25 mouse cellular contexts compared by ENCODE assay signal in the genomic region with DNA sequence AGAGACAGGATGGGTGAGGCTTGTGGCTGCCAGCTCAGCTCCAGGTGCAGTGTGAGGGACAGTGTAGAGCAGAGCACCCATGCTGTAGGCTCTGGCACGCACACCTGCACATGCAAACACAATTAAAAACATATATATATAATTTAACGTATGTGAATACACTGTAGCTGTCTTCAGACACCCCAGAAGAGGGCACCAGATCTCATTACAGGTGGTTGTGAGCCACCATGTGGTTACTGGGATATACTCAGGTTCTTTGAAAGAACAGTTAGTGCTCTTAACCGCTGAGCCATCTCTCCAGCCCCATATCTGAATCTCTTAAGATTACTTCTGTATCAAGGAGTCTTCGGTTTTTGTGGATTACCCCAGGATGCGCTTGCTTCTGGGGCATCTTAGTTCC. TPM values are rescaled to one million over a fixed set of nuclear protein-coding genes. Genes with fewer than 3 reads are reported as not detected.
DNase-seq lines count a peak whose midpoint lies in the region; ATAC-seq and TF ChIP-seq lines count a peak whose summit lies in the region.
"Had no signal": no experiment of that assay in that cellular context is flagged by ENCODE, and none has a peak within 500 bp of the region (broad histone marks: within the 10 kb centered on the region; RNA-seq: fewer than 3 reads in every experiment).

No protein-coding gene starts in this region.

- intact Hi-C loops in heart, adult 2 months (cut with DNase I), result loop anchor here (2.0 kb wide), 2 partner anchors 53 to 73 kb away; no protein-coding TSS in a partner anchor

- no peak overlapping the region for H3K4me2 ChIP-seq in heart, embryonic 11.5 days
- no peak overlapping the region for H3K4me2 ChIP-seq in liver, embryonic 13.5 days
- H3K4me2 ChIP-seq in liver, embryonic 12.5 days, result no peak overlapping the region
- H3K4me2 ChIP-seq: forebrain, embryonic 12.5 days; heart, embryonic 12.5 days; limb, embryonic 12.5 days; midbrain, embryonic 11.5 days; neural tube, embryonic 15.5 days had no signal

- WGBS in heart, adult 2 months, result 82% methylated on average over 5 of the region's 5 CpGs
- WGBS in heart, embryonic 11.5 days (ENCODE audit: insufficient replicate concordance), result 76% methylated on average over 5 of the region's 5 CpGs
- WGBS in liver, embryonic 13.5 days (ENCODE audit: insufficient replicate concordance), result 82% methylated on average over 5 of the region's 5 CpGs
- WGBS in liver, embryonic 12.5 days (ENCODE audit: insufficient replicate concordance), result 78% methylated on average over 5 of the region's 5 CpGs

- H3K27ac ChIP-seq in heart, adult 2 months, result no peak overlapping the region
- no peak overlapping the region for H3K27ac ChIP-seq in heart, embryonic 11.5 days (ENCODE audit: low read depth, low read length)
- no peak overlapping the region for H3K27ac ChIP-seq in liver, embryonic 13.5 days
- H3K27ac ChIP-seq in liver, embryonic 12.5 days, result no peak overlapping the region
- 0 out of 2 replicates have a peak overlapping the region, but pooled peaks have one; percentile 6 for H3K27ac ChIP-seq in ES-E14 (ENCODE audit: insufficient read depth, low read depth, low read length, poor library complexity, severe bottlenecking)
- H3K27ac ChIP-seq: forebrain, embryonic 12.5 days; limb, embryonic 12.5 days; macrophage; neural tube, embryonic 15.5 days had no signal

- TF ChIP-seq POLR2A in heart, adult 2 months (IDR thresholded peaks at IDR 0.05; ENCODE audit: insufficient read depth, low read depth, low read length), result no peak

- ATAC-seq in heart, embryonic 11.5 days (replicated peaks; ENCODE audit: insufficient number of reproducible peaks, low FRiP score, low TSS enrichment), result no peak
- ATAC-seq in liver, embryonic 13.5 days (ENCODE audit: low read depth), result peak; percentile 31; the same call in 1 of the 2 replicates
- no peak for ATAC-seq in liver, embryonic 12.5 days
- ATAC-seq: hindbrain, embryonic 16.5 days had no signal

- H3K79me2 ChIP-seq in heart, adult 2 months (replicated peaks; ENCODE audit: control insufficient read depth, insufficient read depth, low read length), result no peaks in the 10 kb centered on the region

- peak; percentile 17; the same call in 1 of the 2 replicates for TF ChIP-seq CTCF in heart, adult 2 months (IDR thresholded peaks at IDR 0.05)

- no peaks in the 10 kb centered on the region for H3K27me3 ChIP-seq in heart, adult 2 months (ENCODE audit: control insufficient read depth, insufficient read depth, low read length)
- no peaks in the 10 kb centered on the region for H3K27me3 ChIP-seq in heart, embryonic 11.5 days (ENCODE audit: control insufficient read depth, insufficient read depth, low read length)
- H3K27me3 ChIP-seq in liver, embryonic 13.5 days, result no peaks in the 10 kb centered on the region
- H3K27me3 ChIP-seq in liver, embryonic 12.5 days (replicated peaks), result no peaks in the 10 kb centered on the region
- H3K27me3 ChIP-seq: forebrain, embryonic 12.5 days; heart, embryonic 12.5 days; limb, embryonic 12.5 days; neural tube, embryonic 15.5 days had no signal

- no peak for DNase-seq in heart, adult 2 months
- no peak for DNase-seq in liver, embryonic 13.5 days
- no peak for DNase-seq in ES-E14 (ENCODE audit: low read depth, low spot score)
- DNase-seq in thymus, postnatal 14 days, result peak; percentile 49
- DNase-seq in right cerebral cortex, adult 18-20 months, result no peak
- no peak for DNase-seq in adrenal gland, adult 18-20 months (ENCODE audit: low spot score in 2 of 2)
- DNase-seq: adrenal gland, adult 2 months; cerebellum, adult 11 months; gastrocnemius, postnatal 36 days; heart, postnatal 36 days; kidney, adult 9 months; lung, adult 2 months; retina, postnatal 1 day had no signal

- TF ChIP-seq EP300 in heart, adult 2 months (IDR thresholded peaks at IDR 0.05; ENCODE audit: insufficient read depth, low read depth, low read length), result no peak

- no peaks in the 10 kb centered on the region for H3K36me3 ChIP-seq in heart, adult 2 months (ENCODE audit: control insufficient read depth, insufficient read depth, low read length)
- peaks cover 14% of the 10 kb centered on the region for H3K36me3 ChIP-seq in heart, embryonic 11.5 days (ENCODE audit: control insufficient read depth, insufficient read depth, low read length)
- H3K36me3 ChIP-seq in liver, embryonic 13.5 days, result peaks cover 50% of the 10 kb centered on the region
- H3K36me3 ChIP-seq in liver, embryonic 12.5 days, result peaks cover 55% of the 10 kb centered on the region
- H3K36me3 ChIP-seq in ES-E14 (ENCODE audit: control insufficient read depth, insufficient read depth, low read length, poor library complexity, severe bottlenecking), result peaks cover 21% of the 10 kb centered on the region

- H3K4me3 ChIP-seq in heart, adult 2 months, result no peak overlapping the region
- no peak overlapping the region for H3K4me3 ChIP-seq in heart, embryonic 11.5 days (ENCODE audit: low read depth, low read length)
- H3K4me3 ChIP-seq in liver, embryonic 13.5 days (replicated peaks), result no peak overlapping the region
- no peak overlapping the region for H3K4me3 ChIP-seq in liver, embryonic 12.5 days
- no peak overlapping the region for H3K4me3 ChIP-seq in ES-E14 (ENCODE audit: insufficient read depth in 1 of 2, low read depth in 1 of 2, low read length in 2 of 2, poor library complexity in 1 of 2, severe bottlenecking in 1 of 2)
- H3K4me3 ChIP-seq: forebrain, embryonic 12.5 days; heart, embryonic 12.5 days; limb, embryonic 12.5 days; neural tube, embryonic 15.5 days had no signal

- H3K9me3 ChIP-seq in heart, embryonic 11.5 days (replicated peaks; ENCODE audit: control insufficient read depth, low read length), result no peaks in the 10 kb centered on the region
- H3K9me3 ChIP-seq in liver, embryonic 13.5 days (replicated peaks), result no peaks in the 10 kb centered on the region
- no peaks in the 10 kb centered on the region for H3K9me3 ChIP-seq in liver, embryonic 12.5 days (replicated peaks)
- no peaks in the 10 kb centered on the region for H3K9me3 ChIP-seq in ES-E14 (ENCODE audit: control insufficient read depth, insufficient read depth, low read depth, low read length)
- H3K9me3 ChIP-seq: forebrain, embryonic 12.5 days; heart, embryonic 12.5 days; limb, embryonic 12.5 days; neural tube, embryonic 15.5 days had no signal

- no peak overlapping the region for H3K9ac ChIP-seq in heart, adult 2 months (ENCODE audit: low read depth, low read length)
- no peak overlapping the region for H3K9ac ChIP-seq in heart, embryonic 11.5 days (ENCODE audit: low read depth, low read length)
- no peak overlapping the region for H3K9ac ChIP-seq in liver, embryonic 13.5 days
- H3K9ac ChIP-seq in liver, embryonic 12.5 days, result no peak overlapping the region
- no peak overlapping the region for H3K9ac ChIP-seq in ES-E14 (ENCODE audit: insufficient read depth, low read depth, low read length, poor library complexity, severe bottlenecking)
- H3K9ac ChIP-seq: forebrain, embryonic 12.5 days; heart, embryonic 12.5 days; limb, embryonic 12.5 days; neural tube, embryonic 15.5 days had no signal

- in situ Hi-C loops in ES-E14 (cut with MboI; ENCODE audit: low sequenced_read_pairs in 2 of 2, unreplicated experiment in 2 of 2), result loop anchor here (5.0 kb wide), 2 partner anchors 72 to 77 kb away; no protein-coding TSS in a partner anchor

- no peaks in the 10 kb centered on the region for H3K4me1 ChIP-seq in heart, adult 2 months (ENCODE audit: control insufficient read depth, insufficient read depth, low read length)
- peaks cover 7% of the 10 kb centered on the region for H3K4me1 ChIP-seq in heart, embryonic 11.5 days (ENCODE audit: control insufficient read depth, insufficient read depth, low read length)
- peaks cover 17% of the 10 kb centered on the region for H3K4me1 ChIP-seq in liver, embryonic 13.5 days (replicated peaks)
- peaks cover 16% of the 10 kb centered on the region for H3K4me1 ChIP-seq in liver, embryonic 12.5 days
- peaks cover 1 to 24% of the 10 kb centered on the region in 2 experiments; a peak in 2 of 4 replicates for H3K4me1 ChIP-seq in ES-E14 (ENCODE audit: control insufficient read depth in 2 of 2, insufficient read depth in 2 of 2, low read length in 2 of 2, poor library complexity in 1 of 2)

TF ChIP-seq in ES-E14, 5 proteins besides CTCF, POLR2A, EP300 and RAD21 (continues in another document):
- no peak for TF ChIP-seq MAFK (IDR thresholded peaks at IDR 0.05; ENCODE audit: insufficient read depth, low read depth, low read length)

RNA-seq across cellular contexts. Expression of a gene that starts 10.3 kb away (rescaled TPM):
- total RNA-seq in heart, adult 2 months (2021), result 10 to 100 TPM; 25.9 to 28.9 TPM
- polyA plus RNA-seq in heart, adult 2 months (2012; rRNA removed), result 10.1 and 19.6 TPM in 2 replicates
- polyA plus RNA-seq in heart, embryonic 11.5 days (2014; fragmentation: Nextera tagmentation; extraction: Ambion mirVana), result 60.3 and 62.1 TPM in 2 replicates
- 55.5 and 61.8 TPM in 2 replicates for polyA plus RNA-seq in liver, embryonic 13.5 days (2015; fragmentation: Nextera tagmentation; extraction: Ambion mirVana)
- 55.6 and 57.5 TPM in 2 replicates for polyA plus RNA-seq in liver, embryonic 12.5 days (2016; fragmentation: Nextera tagmentation; extraction: Ambion mirVana)
- 53.5 and 90.9 TPM in 2 replicates for total RNA-seq in ES-E14 (2012; rRNA removed)
- total RNA-seq in adrenal gland, adult 18-20 months (2021), result 10 to 100 TPM; 38.2 to 43.2 TPM

RNA-seq across cellular contexts. Expression of a gene that starts 31.1 kb away (rescaled TPM):
- 1,000 to 10,000 TPM; 1,935 to 2,240 TPM for total RNA-seq in heart, adult 2 months (2021)
- polyA plus RNA-seq in heart, adult 2 months (2012; rRNA removed), result 19.8 and 29.5 TPM in 2 replicates
- 3,446 and 4,122 TPM in 2 replicates for polyA plus RNA-seq in heart, embryonic 11.5 days (2014; fragmentation: Nextera tagmentation; extraction: Ambion mirVana)
- polyA plus RNA-seq in liver, embryonic 13.5 days (2015; fragmentation: Nextera tagmentation; extraction: Ambion mirVana), result 0.98 and 6.2 TPM in 2 replicates
- 0.82 and 2.4 TPM in 2 replicates for polyA plus RNA-seq in liver, embryonic 12.5 days (2016; fragmentation: Nextera tagmentation; extraction: Ambion mirVana)
- 3.2 and 3.3 TPM in 2 replicates for total RNA-seq in ES-E14 (2012; rRNA removed)
- under 1 TPM in 1 of 2 experiments, not detected in 1; 0.42 TPM for total RNA-seq in adrenal gland, adult 18-20 months (2021)
- total RNA-seq: adrenal gland, adult 2 months had no signal
- polyA plus RNA-seq: adrenal gland, adult 2 months; macrophage had no signal

RNA-seq across cellular contexts. Expression of a gene that starts 48.8 kb away (rescaled TPM):
- total RNA-seq in heart, adult 2 months (2021), result not detected
- not detected in 2 replicates for polyA plus RNA-seq in heart, adult 2 months (2012; rRNA removed)
- polyA plus RNA-seq in heart, embryonic 11.5 days (2014; fragmentation: Nextera tagmentation; extraction: Ambion mirVana), result not detected in 2 replicates
- not detected in 2 replicates for polyA plus RNA-seq in liver, embryonic 13.5 days (2015; fragmentation: Nextera tagmentation; extraction: Ambion mirVana)
- not detected in 2 replicates for polyA plus RNA-seq in liver, embryonic 12.5 days (2016; fragmentation: Nextera tagmentation; extraction: Ambion mirVana)
- total RNA-seq in ES-E14 (2012; rRNA removed), result not detected in 2 replicates
- total RNA-seq in adrenal gland, adult 18-20 months (2021), result not detected
- total RNA-seq: adrenal gland, adult 2 months; gastrocnemius, postnatal 36 days; heart, postnatal 36 days; layer of hippocampus, adult 18-20 months; left cerebral cortex, adult 8-10 months had no signal
- polyA plus RNA-seq: adrenal gland, adult 2 months; brain, embryonic 14.5 days; forebrain, embryonic 12.5 days; heart, embryonic 12.5 days; hindbrain, embryonic 16.5 days; limb, embryonic 12.5 days; lung, adult 2 months; macrophage; midbrain, embryonic 11.5 days; neural tube, embryonic 15.5 days had no signal

RNA-seq across cellular contexts. Expression of a gene that starts 58.8 kb away (rescaled TPM):
- total RNA-seq in heart, adult 2 months (2021), result over 10,000 TPM; 19,033 to 21,149 TPM
- 6,249 and 7,266 TPM in 2 replicates for polyA plus RNA-seq in heart, adult 2 months (2012; rRNA removed)
- 2,306 and 2,903 TPM in 2 replicates for polyA plus RNA-seq in heart, embryonic 11.5 days (2014; fragmentation: Nextera tagmentation; extraction: Ambion mirVana)
- polyA plus RNA-seq in liver, embryonic 13.5 days (2015; fragmentation: Nextera tagmentation; extraction: Ambion mirVana), result 0.69 and 2.9 TPM in 2 replicates
- 0.77 and 1.2 TPM in 2 replicates for polyA plus RNA-seq in liver, embryonic 12.5 days (2016; fragmentation: Nextera tagmentation; extraction: Ambion mirVana)
- 7.1 and 8.8 TPM in 2 replicates for total RNA-seq in ES-E14 (2012; rRNA removed)
- under 1 TPM in 1 of 2 experiments, not detected in 1; 0.42 TPM for total RNA-seq in adrenal gland, adult 18-20 months (2021)
- total RNA-seq: adrenal gland, adult 2 months had no signal
- polyA plus RNA-seq: adrenal gland, adult 2 months; macrophage had no signal

Comparison
In these comparisons a context has a peak if more than half of its experiments do, and no peak if none do; other contexts are left out.
1. RNA of a gene that starts 31.1 kb away (polyA plus RNA-seq): 3,446 to 4,122 TPM in heart, embryonic 11.5 days; 19.8 to 29.5 TPM in heart, adult 2 months, 0.98 to 6.2 TPM in liver, embryonic 13.5 days and 0.82 to 2.4 TPM in liver, embryonic 12.5 days; every median in the first group is over 100 times any median in the second.